Mouse (Mus musculus) MEL (cell line): ENCODE results near the gene Grrp1. TPM values are rescaled to one million over a fixed set of nuclear protein-coding genes. Genes with fewer than 3 reads are reported as not detected.

ENCODE experiments used
- DNase-seq: peaks from one replicate; pipeline ENCODE4 v3.0.0; 2011; ENCODE audit warnings: low read depth, low spot score
- H3K27ac ChIP-seq: 2 replicates; pipeline ENCODE4 v1.5.1; 2012; ENCODE audit warnings: low read depth, mild to moderate bottlenecking, control low read depth, low read length, moderate library complexity; ENCODE audit not compliant: control insufficient read depth
- H3K27me3 ChIP-seq, 2 experiments: fragments of 150-350 bp in 1 of 2; sonication (generic) in 1 of 2; 2 replicates each; pipeline ENCODE4 v1.6.1; 2012; ENCODE audit warnings: low read length in 2 of 2, mild to moderate bottlenecking in 2 of 2, improper control_type of control experiment in 1 of 2, moderate library complexity in 1 of 2; ENCODE audit not compliant: insufficient read depth in 2 of 2, control insufficient read depth in 1 of 2
- H3K36me3 ChIP-seq, 2 experiments: 2 replicates each; pipeline ENCODE4 v1.6.1; 2012 to 2014; ENCODE audit warnings: low read length in 2 of 2, improper control_type of control experiment in 1 of 2, inconsistent platforms in 1 of 2, mild to moderate bottlenecking in 1 of 2; ENCODE audit not compliant: insufficient read depth in 2 of 2, control insufficient read depth in 1 of 2
- H3K4me1 ChIP-seq, 2 experiments: fragments of 150-350 bp in 1 of 2; sonication (generic) in 1 of 2; 2 replicates each; pipeline ENCODE4 v1.6.1; 2012; ENCODE audit warnings: low read length in 2 of 2, improper control_type of control experiment in 1 of 2, mild to moderate bottlenecking in 1 of 2; ENCODE audit not compliant: insufficient read depth in 2 of 2, control insufficient read depth in 1 of 2
- H3K4me3 ChIP-seq, 2 experiments: fragments of 150-350 bp in 1 of 2; sonication (generic) in 1 of 2; 2 replicates each; pipeline ENCODE4 v1.5.1; 2012; ENCODE audit warnings: low read depth in 2 of 2, low read length in 2 of 2, mild to moderate bottlenecking in 2 of 2, moderate library complexity in 2 of 2, control low read depth in 1 of 2, improper control_type of control experiment in 1 of 2; ENCODE audit not compliant: control insufficient read depth in 1 of 2, insufficient read depth in 1 of 2
- H3K79me2 ChIP-seq: 2 replicates; pipeline ENCODE4 v1.6.1; 2012; ENCODE audit warnings: mild to moderate bottlenecking, low read length, moderate library complexity; ENCODE audit not compliant: control insufficient read depth, poor library complexity, insufficient read depth
- H3K9ac ChIP-seq: 2 replicates; pipeline ENCODE4 v1.6.1; 2012; ENCODE audit warnings: low read depth, mild to moderate bottlenecking, control low read depth, low read length, moderate library complexity; ENCODE audit not compliant: control insufficient read depth, poor library complexity, severe bottlenecking
- H3K9me3 ChIP-seq: fragments of 150-350 bp; sonication (generic); replicated peaks from 2 replicates; pipeline ENCODE4 v1.6.1; 2012; ENCODE audit warnings: mild to moderate bottlenecking, low read length, improper control_type of control experiment, moderate library complexity; ENCODE audit not compliant: insufficient read depth
- BHLHE40 ChIP-seq: IDR thresholded peaks from 2 replicates; pipeline ENCODE4 v1.6.1; 2012; ENCODE audit warnings: low read depth, mild to moderate bottlenecking, inconsistent platforms, low read length, improper control_type of control experiment, borderline replicate concordance
- CHD1 ChIP-seq: IDR thresholded peaks from 2 replicates; pipeline ENCODE4 v1.6.1; 2012; ENCODE audit warnings: low read depth, mild to moderate bottlenecking, inconsistent platforms, low read length, improper control_type of control experiment
- CHD2 ChIP-seq: IDR thresholded peaks from 2 replicates; pipeline ENCODE4 v1.6.1; 2011; ENCODE audit warnings: low read length, improper control_type of control experiment
- CTCF ChIP-seq, 3 experiments: IDR thresholded peaks in 2 of 3; conservative IDR thresholded peaks in 1 of 3; 2 replicates each; pipeline ENCODE4 v1.5.1; 2011 to 2012; ENCODE audit warnings: low read length in 3 of 3, low read depth in 2 of 3, mild to moderate bottlenecking in 2 of 3, improper control_type of control experiment in 1 of 3, inconsistent platforms in 1 of 3, mixed read lengths in 1 of 3, moderate library complexity in 1 of 3; ENCODE audit not compliant: control insufficient read depth in 1 of 3, insufficient read depth in 1 of 3, poor library complexity in 1 of 3, severe bottlenecking in 1 of 3
- GABPA ChIP-seq: IDR thresholded peaks from 2 replicates; pipeline ENCODE4 v1.6.1; 2012; ENCODE audit warnings: low read depth, mild to moderate bottlenecking, inconsistent platforms, low read length, improper control_type of control experiment, moderate library complexity
- GATA1 ChIP-seq: IDR thresholded peaks from 2 replicates; pipeline ENCODE4 v1.6.1; 2011; ENCODE audit warnings: low read depth, low read length, improper control_type of control experiment
- HCFC1 ChIP-seq: IDR thresholded peaks from 2 replicates; pipeline ENCODE4 v1.6.1; 2012; ENCODE audit warnings: low read depth, mild to moderate bottlenecking, inconsistent platforms, low read length, improper control_type of control experiment, moderate library complexity
- JUND ChIP-seq: IDR thresholded peaks from 2 replicates; pipeline ENCODE4 v1.6.1; 2011; ENCODE audit warnings: low read depth, mild to moderate bottlenecking, improper control_type of control experiment, low read length
- KAT2A ChIP-seq: conservative IDR thresholded peaks from 2 replicates; pipeline ENCODE4 v1.6.1; 2012; ENCODE audit warnings: low read depth, low read length, improper control_type of control experiment, inconsistent platforms
- MYB ChIP-seq: IDR thresholded peaks from 2 replicates; pipeline ENCODE4 v1.6.1; 2011; ENCODE audit warnings: mild to moderate bottlenecking, low read depth, low read length, improper control_type of control experiment
- MYC ChIP-seq: IDR thresholded peaks from 2 replicates; pipeline ENCODE4 v1.6.1; 2011; ENCODE audit warnings: low read depth, mild to moderate bottlenecking, low read length, improper control_type of control experiment, moderate library complexity
- NELFE ChIP-seq: IDR thresholded peaks from 2 replicates; pipeline ENCODE4 v1.6.1; 2011; ENCODE audit warnings: low read depth, low read length, improper control_type of control experiment
- NRF1 ChIP-seq: IDR thresholded peaks from 2 replicates; pipeline ENCODE4 v1.6.1; 2014; ENCODE audit warnings: low read depth, mild to moderate bottlenecking, inconsistent platforms, low read length, improper control_type of control experiment, moderate library complexity; ENCODE audit not compliant: poor library complexity, insufficient read depth, severe bottlenecking
- POLR2A ChIP-seq, 2 experiments: IDR thresholded peaks; 2 replicates each; pipeline ENCODE4 v1.6.1; 2011 to 2012; ENCODE audit warnings: low read length in 2 of 2, mild to moderate bottlenecking in 2 of 2, control low read depth in 1 of 2, improper control_type of control experiment in 1 of 2, low read depth in 1 of 2, moderate library complexity in 1 of 2; ENCODE audit not compliant: control insufficient read depth in 1 of 2, insufficient read depth in 1 of 2, poor library complexity in 1 of 2
- POLR2AphosphoS5 ChIP-seq: IDR thresholded peaks from 2 replicates; pipeline ENCODE4 v1.6.1; 2012; ENCODE audit warnings: low read depth, borderline replicate concordance, mild to moderate bottlenecking, inconsistent platforms, low read length, moderate library complexity, mixed read lengths
- RAD21 ChIP-seq: IDR thresholded peaks from 2 replicates; pipeline ENCODE4 v1.6.1; 2011; ENCODE audit warnings: mild to moderate bottlenecking, low read depth, low read length, improper control_type of control experiment
- RCOR1 ChIP-seq: IDR thresholded peaks from 2 replicates; pipeline ENCODE4 v1.6.1; 2012; ENCODE audit warnings: low read depth, mild to moderate bottlenecking, inconsistent platforms, low read length, improper control_type of control experiment
- SMC3 ChIP-seq: IDR thresholded peaks from 2 replicates; pipeline ENCODE4 v1.6.1; 2011; ENCODE audit warnings: low read depth, low read length, improper control_type of control experiment
- TAL1 ChIP-seq: IDR thresholded peaks from 2 replicates; pipeline ENCODE4 v1.6.1; 2012; ENCODE audit warnings: mild to moderate bottlenecking, inconsistent platforms, low read length, moderate library complexity, mixed read lengths
- USF1 ChIP-seq: IDR thresholded peaks from 2 replicates; pipeline ENCODE4 v1.6.1; 2014; ENCODE audit warnings: low read depth, mild to moderate bottlenecking, inconsistent platforms, low read length, improper control_type of control experiment, moderate library complexity
- ZC3H11A ChIP-seq: IDR thresholded peaks from 2 replicates; pipeline ENCODE4 v1.6.1; 2012; ENCODE audit warnings: low read depth, mild to moderate bottlenecking, inconsistent platforms, low read length, improper control_type of control experiment
- ZNF384 ChIP-seq: IDR thresholded peaks from 2 replicates; pipeline ENCODE4 v1.6.1; 2012; ENCODE audit warnings: low read depth, mild to moderate bottlenecking, inconsistent platforms, low read length, improper control_type of control experiment
- polyA plus RNA-seq, 2 experiments: library from polyadenylated mRNA; stranded (reverse) in 1 of 2; unstranded in 1 of 2; fragments of >175 nt in 1 of 2; fragments of >200 nt in 1 of 2; gene quantifications; 2 replicates each; pipeline versions ENCODE4 v1.2.1 to v1.2.4; 2012; ENCODE audit warnings: low replicate concordance in 2 of 2, low read depth in 1 of 2; ENCODE audit not compliant: insufficient read length in 2 of 2, insufficient read depth in 1 of 2, missing spikeins in 1 of 2
- total RNA-seq: library from RNA; depleted of rRNA; stranded (reverse); fragments of 300-350 nt; gene quantifications from 2 replicates; pipeline ENCODE4 v1.2.3, GENCODE M21; 2012

The Grrp1 gene
- total and polyA plus RNA-seq, 3 experiments = not detected

DNA sequence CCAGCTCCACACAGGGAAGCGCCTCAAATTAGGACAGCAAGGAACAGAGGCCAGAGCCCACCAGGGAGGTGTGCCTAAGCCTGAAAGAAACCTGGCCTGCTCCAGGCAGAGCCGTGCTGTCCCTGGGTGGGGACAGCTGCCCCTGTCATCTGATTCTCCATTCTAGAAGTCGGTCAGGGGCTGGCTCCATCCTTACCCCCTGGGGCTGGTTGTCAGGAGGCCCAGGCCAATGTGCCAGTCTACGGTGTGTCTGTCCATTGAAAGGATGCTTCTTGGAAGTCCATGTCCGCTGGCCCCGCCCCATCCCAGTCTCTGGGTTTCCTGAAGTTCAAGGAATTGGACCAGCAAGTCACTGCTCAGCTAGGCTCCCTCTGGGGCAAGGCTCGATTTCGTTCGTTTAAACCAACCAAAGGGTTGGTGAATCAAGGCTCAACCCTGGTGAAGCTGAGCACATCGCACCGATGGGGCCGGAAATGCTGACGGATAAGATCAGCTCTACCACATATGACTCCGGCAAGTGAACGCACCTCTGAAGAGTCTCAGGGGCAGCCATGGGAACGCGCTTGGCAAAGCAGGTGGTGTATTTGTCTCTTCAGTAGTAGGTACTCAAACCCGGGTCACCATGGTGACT lies 39.3 kb upstream of the Grrp1 start:
- Histone ChIP-seq H3K36me3 (peaks cover 0 to 7% of the 10 kb centered on the region in 2 experiments; a peak in 2 of 4 replicates), H3K9ac (no peak overlapping the region), H3K27ac (no peak overlapping the region), H3K4me3 (no peak overlapping the region), H3K27me3 (no peaks in the 10 kb centered on the region), H3K4me1 (peaks cover 0 to 7% of the 10 kb centered on the region in 2 experiments; a peak in 2 of 4 replicates)
- no peak for DNase-seq
- TF ChIP-seq KAT2A (no peak), CHD2 (no peak), CTCF (IDR thresholded peaks at IDR 0.05 in 2 of 3, conservative IDR thresholded peaks at IDR 0.05 in 1 of 3; ENCODE audit: control insufficient read depth in 1 of 3, insufficient read depth in 1 of 3, low read depth in 2 of 3, low read length in 3 of 3, poor library complexity in 1 of 3, severe bottlenecking in 1 of 3) (no peak), NRF1 (no peak), USF1 (no peak), ZNF384 (no peak), MYC (no peak)
- TF ChIP-seq, all 39 proteins: peak for 0
- Histone ChIP-seq H3K79me2 (no peaks in the 10 kb centered on the region), H3K9me3 (no peaks in the 10 kb centered on the region)

DNA sequence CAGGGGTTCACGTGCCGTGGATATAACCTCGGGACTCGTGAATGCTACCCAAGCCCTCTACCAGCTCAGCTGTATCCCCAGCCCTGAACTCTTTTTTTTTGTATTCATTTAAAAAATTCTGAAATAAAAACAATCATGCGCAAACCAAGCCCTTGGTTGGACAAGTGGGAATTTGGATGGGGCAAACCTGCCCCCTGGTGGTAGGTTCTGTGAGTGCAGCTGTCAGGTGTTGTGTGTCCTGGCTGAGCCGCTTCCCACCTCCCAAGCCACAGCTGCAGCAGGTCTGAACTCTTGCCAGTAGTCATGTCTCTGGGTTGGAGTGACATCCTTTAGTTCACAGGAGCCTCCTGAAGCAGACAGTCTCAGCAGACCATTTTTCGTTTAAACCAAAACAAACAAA lies 38.2 kb upstream of the Grrp1 start:
- Histone ChIP-seq H3K9me3 (no peaks in the 10 kb centered on the region), H3K79me2 (peaks cover 2% of the 10 kb centered on the region; the same call in 1 of the 2 replicates), H3K27ac (no peak overlapping the region), H3K4me3 (no peak overlapping the region)
- peak; percentile 76 for DNase-seq
- TF ChIP-seq HCFC1 (no peak), ZC3H11A (peak; percentile 61), POLR2A (IDR thresholded peaks at IDR 0.05; ENCODE audit: control insufficient read depth in 1 of 2, insufficient read depth in 1 of 2, low read depth in 1 of 2, low read length in 2 of 2, poor library complexity in 1 of 2) (no peak), RCOR1 (no peak), MYB (no peak), JUND (no peak), SMC3 (peak; percentile 58), CHD1 (no peak), CTCF (IDR thresholded peaks at IDR 0.05 in 2 of 3, conservative IDR thresholded peaks at IDR 0.05 in 1 of 3; ENCODE audit: control insufficient read depth in 1 of 3, insufficient read depth in 1 of 3, low read depth in 2 of 3, low read length in 3 of 3, poor library complexity in 1 of 3, severe bottlenecking in 1 of 3) (peak; percentile 59 to 66 (median 61)), POLR2AphosphoS5 (no peak), GABPA (no peak), GATA1 (no peak), BHLHE40 (no peak), TAL1 (no peak), RAD21 (peak; percentile 56), NELFE (no peak)
- TF ChIP-seq, all 39 proteins: peak for 4
- no peaks in the 10 kb centered on the region for H3K27me3 ChIP-seq
- H3K36me3 ChIP-seq = peaks cover 0 to 7% of the 10 kb centered on the region in 2 experiments; a peak in 2 of 4 replicates
- H3K4me1 ChIP-seq = peaks cover 0 to 8% of the 10 kb centered on the region in 2 experiments; a peak in 2 of 4 replicates
- no peak overlapping the region for H3K9ac ChIP-seq
